Mouse (Mus musculus) embryonic facial prominence, embryonic 15.5 days (tissue): ENCODE results near the gene Slc9c1. TPM values are rescaled to one million over a fixed set of nuclear protein-coding genes. Genes with fewer than 3 reads are reported as not detected.

ENCODE experiments used
- ATAC-seq: fragments of 200-750 bp; cut with Nextera tagmentation; 2 replicates; pipeline ENCODE4 v1.8.0; 2017; ENCODE audit warnings: low read depth, moderate TSS enrichment; ENCODE audit not compliant: insufficient number of reproducible peaks, low FRiP score, low TSS enrichment
- H3K27ac ChIP-seq: fragments of 300-500 bp; sonication (generic); replicated peaks from 2 replicates; pipeline ENCODE4 v1.5.1; 2015; ENCODE audit warnings: mild to moderate bottlenecking, inconsistent platforms
- H3K27me3 ChIP-seq: fragments of 300-500 bp; sonication (generic); 2 replicates; pipeline ENCODE4 v1.6.1; 2015; ENCODE audit warnings: inconsistent platforms
- H3K36me3 ChIP-seq: fragments of 300-500 bp; sonication (generic); 2 replicates; pipeline ENCODE4 v1.6.1; 2015; ENCODE audit warnings: mild to moderate bottlenecking, inconsistent platforms
- H3K4me1 ChIP-seq: fragments of 300-500 bp; sonication (generic); 2 replicates; pipeline ENCODE4 v1.6.1; 2015; ENCODE audit warnings: inconsistent platforms
- H3K4me2 ChIP-seq: fragments of 300-500 bp; sonication (generic); replicated peaks from 2 replicates; pipeline ENCODE4 v1.6.1; 2015; ENCODE audit warnings: mild to moderate bottlenecking, inconsistent platforms
- H3K4me3 ChIP-seq: fragments of 300-500 bp; sonication (generic); replicated peaks from 2 replicates; pipeline ENCODE4 v1.5.1; 2015; ENCODE audit warnings: mild to moderate bottlenecking, inconsistent platforms
- H3K9ac ChIP-seq: fragments of 300-500 bp; sonication (generic); 2 replicates; pipeline ENCODE4 v1.6.1; 2015; ENCODE audit warnings: inconsistent platforms
- H3K9me3 ChIP-seq: fragments of 300-500 bp; sonication (generic); replicated peaks from 2 replicates; pipeline ENCODE4 v1.6.1; 2016; ENCODE audit warnings: inconsistent platforms
- WGBS: fragments of 180-500 bp; shearing (Covaris S2); methylation state at CpG from one replicate; pipeline ENCODE4 v1.1.7; 2015; 5-methylcytosine and 5-hydroxymethylcytosine counted together
- polyA plus RNA-seq: library from polyadenylated mRNA; unstranded; fragments of >200 nt; fragmentation: Nextera tagmentation; extraction: Ambion mirVana; gene quantifications from 2 replicates; pipeline ENCODE4 v1.2.1, GENCODE M21; 2015

Gene Slc9c1
- polyA plus RNA-seq, 1 experiment from 2014 or later: not detected

- H3K9me3 ChIP-seq: no peaks in the 10 kb centered on the region
- no peak overlapping the region for H3K27ac ChIP-seq
- no peaks in the 10 kb centered on the region for H3K4me1 ChIP-seq
- H3K27me3 ChIP-seq: no peaks in the 10 kb centered on the region
- ATAC-seq: no peak
- H3K4me3 ChIP-seq: no peak overlapping the region
- no peak overlapping the region for H3K4me2 ChIP-seq
- no peaks in the 10 kb centered on the region for H3K36me3 ChIP-seq
- H3K9ac ChIP-seq: no peak overlapping the region
- WGBS: 54% methylated on average over 12 of the region's 12 CpGs
These were observed 44.8 kb downstream of the Slc9c1 start for GRCm38 (mm10) chr16:45579883-45580282.

- no peak overlapping the region for H3K9ac ChIP-seq
- 28% methylated on average over 2 of the region's 2 CpGs for WGBS
- no peak overlapping the region for H3K27ac ChIP-seq
- no peaks in the 10 kb centered on the region for H3K27me3 ChIP-seq
- no peak overlapping the region for H3K4me2 ChIP-seq
- H3K9me3 ChIP-seq: no peaks in the 10 kb centered on the region
- ATAC-seq: no peak
- no peaks in the 10 kb centered on the region for H3K36me3 ChIP-seq
- no peak overlapping the region for H3K4me3 ChIP-seq
- no peaks in the 10 kb centered on the region for H3K4me1 ChIP-seq
These were observed 47.4 kb downstream of the Slc9c1 start for GRCm38 (mm10) chr16:45582512-45582911.

- Histone ChIP-seq H3K4me1 (no peaks in the 10 kb centered on the region), H3K4me3 (no peak overlapping the region), H3K9me3 (no peaks in the 10 kb centered on the region), H3K4me2 (no peak overlapping the region), H3K36me3 (no peaks in the 10 kb centered on the region), H3K9ac (no peak overlapping the region), H3K27ac (no peak overlapping the region), H3K27me3 (no peaks in the 10 kb centered on the region)
- 63% methylated on average over 1 of the region's 1 CpGs for WGBS
- no peak for ATAC-seq
These were observed 58.5 kb downstream of the Slc9c1 start for GRCm38 (mm10) chr16:45593656-45594055.

- Histone ChIP-seq H3K36me3 (no peaks in the 10 kb centered on the region), H3K4me2 (no peak overlapping the region), H3K4me1 (no peaks in the 10 kb centered on the region), H3K27me3 (no peaks in the 10 kb centered on the region), H3K4me3 (no peak overlapping the region), H3K9ac (no peak overlapping the region), H3K27ac (no peak overlapping the region), H3K9me3 (no peaks in the 10 kb centered on the region)
- no peak for ATAC-seq
These were observed 60.4 kb downstream of the Slc9c1 start for GRCm38 (mm10) chr16:45595494-45595893.

GRCm38 (mm10) chr16:45608481-45608954 is 73.4 kb downstream of the Slc9c1 start:
- Histone ChIP-seq H3K4me3 (no peak overlapping the region), H3K4me1 (no peaks in the 10 kb centered on the region), H3K9me3 (no peaks in the 10 kb centered on the region), H3K27ac (no peak overlapping the region), H3K4me2 (no peak overlapping the region), H3K27me3 (no peaks in the 10 kb centered on the region), H3K36me3 (no peaks in the 10 kb centered on the region), H3K9ac (no peak overlapping the region)
- WGBS: 19% methylated on average over 4 of the region's 4 CpGs
- no peak for ATAC-seq

GRCm38 (mm10) chr16:45609300-45609699 is 74.2 kb downstream of the Slc9c1 start:
- Histone ChIP-seq H3K9ac (no peak overlapping the region), H3K27me3 (no peaks in the 10 kb centered on the region), H3K9me3 (no peaks in the 10 kb centered on the region), H3K4me3 (no peak overlapping the region), H3K36me3 (no peaks in the 10 kb centered on the region), H3K4me1 (no peaks in the 10 kb centered on the region), H3K4me2 (no peak overlapping the region), H3K27ac (no peak overlapping the region)
- 74% methylated on average over 3 of the region's 3 CpGs for WGBS
- no peak for ATAC-seq

GRCm38 (mm10) chr16:45610267-45610666 is 75.2 kb downstream of the Slc9c1 start, which contains the start of gene Gcsam:
Gcsam (plus strand) TSS chr16:45610380.
- WGBS: 73% methylated on average over 4 of the region's 4 CpGs
- no peaks in the 10 kb centered on the region for H3K36me3 ChIP-seq
- no peak for ATAC-seq
- H3K27me3 ChIP-seq: no peaks in the 10 kb centered on the region
- no peak within 1 kb of the TSS for H3K9ac ChIP-seq
- H3K27ac ChIP-seq: no peak within 1 kb of the TSS
- H3K9me3 ChIP-seq: no peaks in the 10 kb centered on the region
- H3K4me1 ChIP-seq: no peaks in the 10 kb centered on the region
- H3K4me3 ChIP-seq: no peak within 1 kb of the TSS
- H3K4me2 ChIP-seq: no peak within 1 kb of the TSS

GRCm38 (mm10) chr16:45613247-45613646 is 78.1 kb downstream of the Slc9c1 start:
- H3K4me3 ChIP-seq: no peak overlapping the region
- no peak for ATAC-seq
- H3K9ac ChIP-seq: no peak overlapping the region
- no peaks in the 10 kb centered on the region for H3K9me3 ChIP-seq
- no peaks in the 10 kb centered on the region for H3K36me3 ChIP-seq
- H3K27ac ChIP-seq: no peak overlapping the region
- H3K4me1 ChIP-seq: no peaks in the 10 kb centered on the region
- no peak overlapping the region for H3K4me2 ChIP-seq
- no peaks in the 10 kb centered on the region for H3K27me3 ChIP-seq
- 70% methylated on average over 2 of the region's 2 CpGs for WGBS

GRCm38 (mm10) chr16:45615944-45616343 is 80.8 kb downstream of the Slc9c1 start:
- Histone ChIP-seq H3K9me3 (no peaks in the 10 kb centered on the region), H3K27me3 (no peaks in the 10 kb centered on the region), H3K9ac (no peak overlapping the region), H3K4me3 (no peak overlapping the region), H3K4me2 (no peak overlapping the region), H3K36me3 (no peaks in the 10 kb centered on the region), H3K27ac (no peak overlapping the region), H3K4me1 (no peaks in the 10 kb centered on the region)
- ATAC-seq: no peak
- 92% methylated on average over 1 of the region's 1 CpGs for WGBS

GRCm38 (mm10) chr16:45619751-45620375 is 84.8 kb downstream of the Slc9c1 start:
- H3K27me3 ChIP-seq: no peaks in the 10 kb centered on the region
- no peak overlapping the region for H3K27ac ChIP-seq
- 85% methylated on average over 8 of the region's 8 CpGs for WGBS
- H3K36me3 ChIP-seq: no peaks in the 10 kb centered on the region
- H3K4me1 ChIP-seq: no peaks in the 10 kb centered on the region
- ATAC-seq: no peak
- no peak overlapping the region for H3K9ac ChIP-seq
- H3K4me2 ChIP-seq: no peak overlapping the region
- H3K4me3 ChIP-seq: no peak overlapping the region
- no peaks in the 10 kb centered on the region for H3K9me3 ChIP-seq

- no peaks in the 10 kb centered on the region for H3K36me3 ChIP-seq
- no peaks in the 10 kb centered on the region for H3K9me3 ChIP-seq
- WGBS: 81% methylated on average over 4 of the region's 4 CpGs
- no peak overlapping the region for H3K4me3 ChIP-seq
- H3K27me3 ChIP-seq: no peaks in the 10 kb centered on the region
- no peak for ATAC-seq
- H3K4me1 ChIP-seq: no peaks in the 10 kb centered on the region
- H3K9ac ChIP-seq: no peak overlapping the region
- H3K27ac ChIP-seq: no peak overlapping the region
- H3K4me2 ChIP-seq: no peak overlapping the region
These were observed 88.1 kb downstream of the Slc9c1 start for GRCm38 (mm10) chr16:45623230-45623629.

GRCm38 (mm10) chr16:45624791-45625190 is 89.7 kb downstream of the Slc9c1 start:
- ATAC-seq: no peak
- Histone ChIP-seq H3K9ac (no peak overlapping the region), H3K4me3 (no peak overlapping the region), H3K27ac (no peak overlapping the region), H3K9me3 (no peaks in the 10 kb centered on the region), H3K27me3 (no peaks in the 10 kb centered on the region), H3K4me2 (no peak overlapping the region), H3K4me1 (no peaks in the 10 kb centered on the region), H3K36me3 (no peaks in the 10 kb centered on the region)
- WGBS: 72% methylated on average over 2 of the region's 2 CpGs
